Mouse (Mus musculus) olfactory bulb, adult 2 months (tissue): ENCODE data around the gene Grin2d.

Experiments used
- CTCF ChIP-seq: fragments of 200-500 bp; IDR thresholded peaks from 2 replicates; pipeline ENCODE4 v1.5.1; 2012; ENCODE audit warnings: low read depth, mild to moderate bottlenecking, low read length, moderate library complexity; ENCODE audit not compliant: insufficient read depth
- POLR2A ChIP-seq: fragments of 200-500 bp; IDR thresholded peaks from 2 replicates; pipeline ENCODE4 v1.6.1; 2012; ENCODE audit warnings: mild to moderate bottlenecking, low read depth, low read length, moderate library complexity; ENCODE audit not compliant: insufficient read depth

GRCm38 (mm10) chr7:45787642-45788041 lies 90.5 kb downstream of the Grin2d start:
- no peak for TF ChIP-seq POLR2A
- TF ChIP-seq CTCF = no peak
